Mouse (Mus musculus) liver, postnatal 0 days (tissue): ENCODE measurements around the gene Rrp7a. TPM values are rescaled to one million over a fixed set of nuclear protein-coding genes. Genes with fewer than 3 reads are reported as not detected.

Experiments used
- ATAC-seq: fragments of 200-750 bp; cut with Nextera tagmentation; 2 replicates; pipeline ENCODE4 v1.8.0; 2017; ENCODE audit warnings: mild to moderate bottlenecking, moderate library complexity
- DNase-seq: peaks from one replicate; pipeline ENCODE4 v3.0.0-alpha.2; 2016
- H3K27ac ChIP-seq: fragments of 300-500 bp; sonication (generic); 2 replicates; pipeline ENCODE4 v1.5.1; 2014; ENCODE audit warnings: antibody characterized with exemption, moderate library complexity, mild to moderate bottlenecking, low read depth
- H3K27me3 ChIP-seq: fragments of 300-500 bp; sonication (generic); 2 replicates; pipeline ENCODE4 v1.6.1; 2014; ENCODE audit warnings: low read length, control low read depth, mixed read lengths; ENCODE audit not compliant: insufficient read depth
- H3K36me3 ChIP-seq: fragments of 300-500 bp; sonication (generic); replicated peaks from 2 replicates; pipeline ENCODE4 v1.6.1; 2014; ENCODE audit warnings: mild to moderate bottlenecking, control low read depth, low read length, moderate library complexity, mixed read lengths; ENCODE audit not compliant: insufficient read depth
- H3K4me1 ChIP-seq: fragments of 300-500 bp; sonication (generic); 2 replicates; pipeline ENCODE4 v1.6.1; 2014; ENCODE audit warnings: antibody characterized with exemption, mild to moderate bottlenecking, control low read depth; ENCODE audit not compliant: insufficient read depth
- H3K4me2 ChIP-seq: fragments of 300-500 bp; sonication (generic); 2 replicates; pipeline ENCODE4 v1.6.1; 2014; ENCODE audit warnings: low read depth, mild to moderate bottlenecking, low read length, moderate library complexity, mixed read lengths
- H3K4me3 ChIP-seq: fragments of 300-500 bp; sonication (generic); 2 replicates; pipeline ENCODE4 v1.5.1; 2014; ENCODE audit warnings: low read depth, low read length
- H3K9ac ChIP-seq: fragments of 300-500 bp; sonication (generic); replicated peaks from 2 replicates; pipeline ENCODE4 v1.6.1; 2014; ENCODE audit warnings: mild to moderate bottlenecking, moderate library complexity
- H3K9me3 ChIP-seq: fragments of 300-500 bp; sonication (generic); 2 replicates; pipeline ENCODE4 v1.6.1; 2016; ENCODE audit warnings: mild to moderate bottlenecking, control low read depth, low read length, mixed read lengths
- CTCF ChIP-seq: sonication (generic); IDR thresholded peaks from 2 replicates; pipeline ENCODE4 v1.5.1; 2016; ENCODE audit warnings: antibody characterized with exemption, low read depth
- EP300 ChIP-seq: IDR thresholded peaks from 2 replicates; pipeline ENCODE4 v1.6.1; 2016; ENCODE audit warnings: antibody characterized with exemption, low read depth, mild to moderate bottlenecking
- WGBS: fragments of 180-500 bp; shearing (Covaris S2); extraction: QIAGEN DNeasy Blood & Tissue Kit; methylation state at CpG from one replicate; pipeline ENCODE4 v1.1.7; 2014; ENCODE audit not compliant: insufficient replicate concordance; 5-methylcytosine and 5-hydroxymethylcytosine counted together
- polyA plus RNA-seq: library from polyadenylated mRNA; unstranded; fragments of >200 nt; fragmentation: Nextera tagmentation; extraction: Ambion mirVana; gene quantifications from 2 replicates; pipeline ENCODE4 v1.2.1, GENCODE M21; 2015

The Rrp7a gene
- polyA plus RNA-seq, 1 experiment from 2014 or later: 16.0 TPM

DNA sequence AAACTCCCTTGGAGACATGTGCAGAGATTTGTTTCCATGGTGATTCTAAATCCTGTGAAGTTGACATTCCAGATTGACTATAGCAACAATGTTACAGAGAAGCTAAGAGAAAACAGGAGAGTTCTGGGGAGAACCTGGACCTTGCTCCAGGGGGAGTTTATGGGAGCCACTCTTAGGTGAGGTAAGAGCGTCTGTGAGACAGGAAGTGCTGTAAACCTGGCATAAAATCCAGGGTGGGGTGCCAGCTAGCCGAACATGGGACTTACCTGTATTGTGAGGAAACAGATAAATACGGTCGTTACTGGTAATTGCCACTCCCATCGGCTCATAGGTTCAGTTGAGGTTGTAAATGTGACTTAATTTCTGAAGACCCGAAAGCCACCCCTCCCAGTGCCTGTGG, 16.2 kb downstream of the Rrp7a start:
- no peaks in the 10 kb centered on the region for H3K9me3 ChIP-seq
- 73% methylated on average over 6 of the region's 6 CpGs for WGBS

DNA sequence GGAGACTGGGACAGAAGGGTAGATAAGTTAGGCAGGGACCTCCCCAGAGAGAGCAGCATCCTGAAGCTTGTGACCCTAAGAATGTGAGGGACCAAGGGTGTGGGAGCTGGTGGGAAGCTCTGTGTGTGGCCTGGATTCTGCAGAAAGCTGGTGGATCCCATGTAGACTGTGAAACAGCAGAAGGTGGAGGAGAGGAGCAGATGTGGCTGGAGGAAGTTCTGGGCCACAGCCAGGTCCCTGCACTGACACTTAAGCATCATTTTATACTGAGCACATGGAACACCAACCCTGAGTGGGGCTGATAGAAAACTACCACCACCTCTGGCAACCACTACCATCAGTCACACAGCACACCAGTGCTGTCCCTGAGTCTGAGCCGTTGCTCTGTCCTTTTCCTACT, 19.5 kb downstream of the Rrp7a start:
- ATAC-seq: no peak
- DNase-seq: no peak
- Histone ChIP-seq H3K9ac (no peak overlapping the region), H3K27me3 (0 out of 2 replicates have a peak, but pooled peaks cover 4% of the 10 kb centered on the region), H3K4me3 (no peak overlapping the region), H3K36me3 (0 out of 2 replicates have a peak, but pooled peaks cover 4% of the 10 kb centered on the region), H3K27ac (no peak overlapping the region), H3K9me3 (no peaks in the 10 kb centered on the region), H3K4me1 (peaks cover 11% of the 10 kb centered on the region), H3K4me2 (no peak overlapping the region)
- TF ChIP-seq CTCF (no peak), EP300 (no peak)
- WGBS: 61% methylated on average over 1 of the region's 1 CpGs

More for the DNA sequence above, 16.2 kb downstream of the Rrp7a start:
- Histone ChIP-seq H3K36me3 (0 out of 2 replicates have a peak, but pooled peaks cover 4% of the 10 kb centered on the region), H3K27ac (no peak overlapping the region), H3K4me2 (no peak overlapping the region), H3K4me1 (no peaks in the 10 kb centered on the region), H3K27me3 (no peaks in the 10 kb centered on the region), H3K4me3 (no peak overlapping the region), H3K9ac (no peak overlapping the region)
- DNase-seq (no peak), ATAC-seq (no peak)
- TF ChIP-seq EP300 (no peak), CTCF (no peak)

DNA sequence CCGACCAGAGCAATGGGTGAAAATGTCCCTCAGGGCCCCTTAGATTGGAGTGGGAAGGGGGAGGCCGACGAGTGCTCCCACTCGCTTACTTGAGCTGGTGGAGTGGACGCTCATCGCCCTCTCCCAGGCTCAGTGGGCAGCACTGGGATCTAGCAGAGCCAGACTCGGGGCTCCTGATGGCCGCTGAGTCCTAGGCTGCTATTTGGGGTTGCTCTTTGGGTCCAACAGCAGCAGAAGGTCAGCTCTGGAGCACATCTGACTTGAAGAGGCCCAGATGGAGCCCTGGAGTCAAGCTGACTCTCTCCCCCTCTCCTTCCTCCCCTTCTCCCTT, 22.3 kb downstream of the Rrp7a start:
- H3K4me1 ChIP-seq: peaks cover 11% of the 10 kb centered on the region
- H3K9me3 ChIP-seq: no peaks in the 10 kb centered on the region
- 0 out of 2 replicates have a peak, but pooled peaks cover under 1% of the 10 kb centered on the region for H3K36me3 ChIP-seq
- WGBS: 0% methylated on average over 8 of the region's 8 CpGs
- peak overlapping the region; percentile 66 for H3K4me3 ChIP-seq
- peak overlapping the region; percentile 88 for H3K9ac ChIP-seq
- H3K27me3 ChIP-seq: 0 out of 2 replicates have a peak, but pooled peaks cover 7% of the 10 kb centered on the region
- no peak for TF ChIP-seq CTCF
- TF ChIP-seq EP300: no peak
- DNase-seq: no peak
- H3K27ac ChIP-seq: peak overlapping the region; percentile 56; the same call in 1 of the 2 replicates
- ATAC-seq: no peak; the same call in none of the 2 replicates
- H3K4me2 ChIP-seq: peak overlapping the region; percentile 92

DNA sequence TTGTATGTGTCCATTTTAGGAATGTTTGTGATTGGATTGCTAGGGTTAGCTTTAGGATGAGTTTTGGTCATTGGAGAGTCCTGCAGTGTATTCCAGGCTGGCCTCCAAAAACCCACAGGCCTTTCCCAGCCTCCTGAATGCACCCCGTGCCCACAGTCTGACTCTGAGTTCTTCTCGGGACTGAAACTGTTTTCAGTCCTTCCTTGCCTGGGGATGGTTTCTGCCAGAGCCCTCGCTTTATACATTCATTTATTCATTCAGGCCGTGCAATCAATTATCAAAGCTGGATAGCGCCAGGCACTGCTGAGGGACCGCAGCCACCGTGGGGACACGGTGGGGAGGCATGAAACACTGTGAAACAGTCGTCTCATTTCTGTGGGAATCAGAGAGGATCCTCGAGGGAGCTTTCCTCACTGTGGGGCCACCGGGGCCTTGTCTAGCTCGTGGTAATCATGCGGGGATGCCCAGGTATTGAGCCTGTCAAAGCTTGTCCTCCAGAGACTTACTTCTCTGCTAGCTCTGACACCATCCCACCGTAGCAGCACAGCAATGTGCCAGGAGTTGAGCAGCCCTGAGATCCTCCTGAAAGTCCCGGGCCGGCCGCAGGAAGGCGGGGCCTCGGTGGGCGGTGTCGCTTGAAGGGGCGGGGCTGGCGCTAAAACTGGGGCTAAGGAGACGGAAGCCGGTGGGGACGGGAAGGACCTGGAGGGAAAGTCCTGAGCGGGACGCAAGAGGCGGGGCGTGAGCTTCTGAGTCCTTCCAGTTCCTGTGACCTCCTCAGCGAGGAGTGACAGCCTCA, 22.9 kb downstream of the Rrp7a start:
- WGBS: 5% methylated on average over 31 of the region's 31 CpGs
- Histone ChIP-seq H3K9me3 (no peaks in the 10 kb centered on the region), H3K4me2 (peak overlapping the region; percentile 92), H3K4me1 (peaks cover 11% of the 10 kb centered on the region), H3K9ac (peak overlapping the region; percentile 88), H3K4me3 (peak overlapping the region; percentile 66), H3K36me3 (no peaks in the 10 kb centered on the region), H3K27ac (no peak overlapping the region), H3K27me3 (0 out of 2 replicates have a peak, but pooled peaks cover 7% of the 10 kb centered on the region)
- DNase-seq: peak; percentile 95
- peak; percentile 96 for ATAC-seq
- TF ChIP-seq EP300: peak; percentile 12; the same call in 1 of the 2 replicates
- TF ChIP-seq CTCF: no peak

DNA sequence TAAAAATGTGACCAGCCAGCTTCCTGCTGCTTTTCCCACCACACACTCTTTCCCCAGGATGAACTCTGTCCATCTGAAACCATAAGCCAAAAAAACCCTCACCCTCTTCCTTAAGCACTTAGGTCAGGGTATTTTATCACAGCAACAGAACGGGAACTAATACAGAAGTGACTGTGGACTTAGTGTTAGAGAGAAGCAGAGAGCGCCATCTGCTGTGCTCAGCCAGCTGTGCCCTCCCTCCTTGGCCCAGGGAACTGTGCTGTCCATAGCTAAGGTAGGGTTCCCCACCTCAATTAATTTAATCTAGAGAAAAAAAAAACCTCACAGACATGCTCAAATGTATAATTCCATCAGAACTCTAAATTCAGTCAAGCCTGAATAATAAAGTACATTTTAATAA, 26.7 kb downstream of the Rrp7a start:
- H3K4me1 ChIP-seq: peaks cover 11% of the 10 kb centered on the region
- TF ChIP-seq EP300: no peak
- peak; percentile 64 for TF ChIP-seq CTCF
- DNase-seq: no peak

DNA sequence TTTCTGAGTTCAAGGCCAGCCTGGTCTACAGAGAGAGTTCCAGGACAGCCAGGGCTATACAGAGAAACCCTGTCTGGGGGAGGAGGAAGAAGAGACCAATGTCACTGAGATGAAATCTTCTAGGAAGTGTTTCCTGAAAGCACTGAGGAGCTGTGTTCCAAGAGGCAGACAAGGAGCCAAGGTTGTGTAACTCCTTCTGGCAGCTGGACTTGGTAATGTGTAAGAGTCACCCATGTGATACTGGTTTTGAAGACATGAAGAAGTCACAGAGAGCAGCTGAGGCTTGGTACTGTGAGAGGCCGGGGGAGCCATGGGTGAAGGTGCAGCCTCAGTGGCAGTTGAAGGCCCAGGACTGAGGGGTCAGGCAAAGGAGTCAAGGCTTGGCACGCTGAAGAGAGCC, 28.9 kb downstream of the Rrp7a start:
- no peak overlapping the region for H3K27ac ChIP-seq
- no peaks in the 10 kb centered on the region for H3K9me3 ChIP-seq
- no peak for DNase-seq
- ATAC-seq: no peak
- H3K4me2 ChIP-seq: no peak overlapping the region
- H3K27me3 ChIP-seq: peaks cover 17% of the 10 kb centered on the region; the same call in 1 of the 2 replicates
- H3K4me1 ChIP-seq: no peaks in the 10 kb centered on the region; the same call in 1 of the 2 replicates
- WGBS: 59% methylated on average over 2 of the region's 2 CpGs
- no peak for TF ChIP-seq EP300
- no peak for TF ChIP-seq CTCF
- no peak overlapping the region for H3K4me3 ChIP-seq
- no peaks in the 10 kb centered on the region for H3K36me3 ChIP-seq
- no peak overlapping the region for H3K9ac ChIP-seq

More for the DNA sequence above, 26.7 kb downstream of the Rrp7a start:
- H3K9ac ChIP-seq: no peak overlapping the region
- no peak overlapping the region for H3K27ac ChIP-seq
- 36% methylated on average over 2 of the region's 2 CpGs for WGBS
- no peak overlapping the region for H3K4me2 ChIP-seq
- H3K36me3 ChIP-seq: no peaks in the 10 kb centered on the region
- H3K9me3 ChIP-seq: no peaks in the 10 kb centered on the region
- no peak overlapping the region for H3K4me3 ChIP-seq
- ATAC-seq: no peak
- H3K27me3 ChIP-seq: 0 out of 2 replicates have a peak, but pooled peaks cover 7% of the 10 kb centered on the region
